Mouse (Mus musculus) splenic B cell, adult 2 months (primary cell): Measurements from ENCODE around the gene Olfr1290.

Experiments
- DNase-seq: peaks from one replicate; pipeline ENCODE4 v3.0.0-alpha.2; 2011; ENCODE audit warnings: low read depth, low spot score
- H3K27me3 ChIP-seq: 2 replicates; pipeline ENCODE4 v1.6.1; 2012; ENCODE audit warnings: mild to moderate bottlenecking, low read length, moderate library complexity, mixed read lengths; ENCODE audit not compliant: control insufficient read depth, poor library complexity, insufficient read depth, severe bottlenecking
- H3K36me3 ChIP-seq: 2 replicates; pipeline ENCODE4 v1.6.1; 2012; ENCODE audit warnings: mild to moderate bottlenecking, low read length, moderate library complexity, mixed read lengths; ENCODE audit not compliant: control insufficient read depth, poor library complexity, insufficient read depth, severe bottlenecking

Olfr1290 gene

DNA sequence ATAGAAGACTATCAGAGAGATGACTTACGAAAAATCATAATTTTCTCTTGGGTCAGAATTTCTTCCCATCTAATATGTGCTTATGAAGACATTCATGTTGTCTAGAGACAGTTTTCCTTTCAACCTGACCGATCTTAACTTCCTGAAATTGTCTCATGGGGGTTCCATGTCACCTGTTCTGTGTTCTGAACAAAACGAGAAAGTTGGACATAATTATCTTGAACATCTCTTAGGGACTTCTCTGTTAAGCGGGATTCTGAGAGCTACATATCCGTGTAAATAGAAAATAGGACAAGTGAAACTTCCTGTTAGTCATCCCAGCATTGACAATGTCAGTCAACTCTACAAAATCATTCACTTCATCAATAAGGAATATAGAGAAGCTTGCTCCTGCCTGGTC is at the start of gene Olfr1290:
TSS of gene Olfr1290 (minus strand) at position 101 of the 400 bp plus-strand sequence.
- Histone ChIP-seq H3K27me3 (no peaks in the 10 kb centered on the region), H3K36me3 (no peaks in the 10 kb centered on the region)
- no peak for DNase-seq

DNA sequence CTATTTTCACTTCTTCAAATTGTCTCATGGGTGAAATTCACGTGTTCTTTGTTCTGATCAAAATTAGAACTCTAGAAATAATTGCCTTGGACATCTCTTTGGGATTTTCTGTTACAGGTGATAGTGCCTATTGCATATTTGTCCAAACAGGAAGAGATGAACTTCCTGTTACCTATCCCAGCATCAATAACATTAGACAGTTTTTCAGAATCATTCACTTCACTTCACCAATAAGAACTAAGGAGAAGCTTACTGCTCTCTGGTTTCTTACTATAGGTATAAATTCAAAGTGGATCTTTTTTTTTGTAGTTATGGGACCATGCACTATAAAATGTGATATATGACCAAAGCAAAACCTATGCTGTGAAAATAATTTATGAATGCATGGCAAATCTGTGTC is 46.6 kb upstream of the Olfr1290 start, which contains the start of gene Olfr1294:
TSS of gene Olfr1294 (minus strand) at position 101 of the 400 bp plus-strand sequence.
- no peaks in the 10 kb centered on the region for H3K36me3 ChIP-seq
- DNase-seq = no peak
- H3K27me3 ChIP-seq = no peaks in the 10 kb centered on the region

DNA sequence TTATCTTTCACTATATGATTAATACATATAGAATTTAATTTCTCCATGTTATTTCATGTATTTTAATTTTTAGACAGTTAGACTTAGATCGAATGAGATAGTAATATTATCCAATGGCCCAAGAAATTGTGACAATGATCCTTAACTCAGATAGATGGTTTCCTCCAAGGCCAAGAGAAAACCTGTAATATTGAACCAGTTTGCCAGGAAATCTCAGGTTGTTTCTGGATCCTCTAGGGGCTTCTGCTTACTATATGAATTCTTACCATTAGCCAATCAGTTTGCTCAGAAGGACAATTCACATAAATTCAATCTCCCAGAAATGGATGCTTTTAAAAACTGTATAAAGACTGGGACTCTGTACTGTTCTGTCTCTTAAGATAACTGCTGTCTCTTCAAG is 31.3 kb upstream of the Olfr1290 start, which contains the start of gene Olfr1293-ps:
TSS of gene Olfr1293-ps (plus strand) at position 301 of the 400 bp plus-strand sequence.
- H3K36me3 ChIP-seq = no peaks in the 10 kb centered on the region
- DNase-seq = no peak
- no peaks in the 10 kb centered on the region for H3K27me3 ChIP-seq

DNA sequence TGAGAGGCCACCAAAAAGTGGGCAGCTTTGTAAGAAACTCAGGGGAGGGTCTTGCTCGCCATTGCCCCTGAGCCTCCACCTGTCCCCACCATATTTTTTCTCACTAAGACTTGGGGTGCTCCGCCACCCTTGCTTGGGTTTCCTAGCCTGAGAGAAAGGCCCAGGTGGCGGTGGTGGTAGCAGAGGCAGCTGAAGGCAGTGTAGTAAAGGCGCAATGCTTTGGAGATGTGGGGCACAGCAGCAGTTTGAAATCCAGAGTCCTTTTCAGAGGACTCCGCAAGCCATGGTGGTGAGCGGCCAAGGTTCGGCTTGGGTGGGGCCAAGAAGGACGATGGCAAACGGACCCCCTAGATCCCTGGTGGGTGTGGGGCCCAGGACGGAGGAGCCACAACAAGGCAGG is 23.8 kb upstream of the Olfr1290 start:
- H3K36me3 ChIP-seq = no peaks in the 10 kb centered on the region
- H3K27me3 ChIP-seq = no peaks in the 10 kb centered on the region
- DNase-seq = no peak

DNA sequence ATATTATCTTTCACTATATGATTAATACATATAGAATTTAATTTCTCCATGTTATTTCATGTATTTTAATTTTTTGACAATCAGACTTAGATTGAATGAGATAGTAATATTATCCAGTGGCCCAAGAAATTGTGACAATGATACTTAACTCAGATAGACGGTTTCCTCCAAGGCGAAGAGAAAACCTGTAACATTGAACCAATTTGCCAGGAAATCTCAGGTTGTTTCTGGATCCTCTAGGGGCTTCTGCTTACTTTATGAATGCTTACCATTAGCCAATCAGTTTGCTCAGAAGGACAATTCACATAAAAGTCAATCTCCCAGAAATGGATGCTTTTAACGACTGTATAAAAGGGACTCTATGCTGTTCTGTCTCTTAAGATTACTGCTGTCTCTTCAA is 3.3 kb upstream of the Olfr1290 start, which contains the start of gene Olfr1291-ps1:
TSS of gene Olfr1291-ps1 (plus strand) at position 301 of the 400 bp plus-strand sequence.
- H3K36me3 ChIP-seq = no peaks in the 10 kb centered on the region
- H3K27me3 ChIP-seq = no peaks in the 10 kb centered on the region
- DNase-seq = no peak

DNA sequence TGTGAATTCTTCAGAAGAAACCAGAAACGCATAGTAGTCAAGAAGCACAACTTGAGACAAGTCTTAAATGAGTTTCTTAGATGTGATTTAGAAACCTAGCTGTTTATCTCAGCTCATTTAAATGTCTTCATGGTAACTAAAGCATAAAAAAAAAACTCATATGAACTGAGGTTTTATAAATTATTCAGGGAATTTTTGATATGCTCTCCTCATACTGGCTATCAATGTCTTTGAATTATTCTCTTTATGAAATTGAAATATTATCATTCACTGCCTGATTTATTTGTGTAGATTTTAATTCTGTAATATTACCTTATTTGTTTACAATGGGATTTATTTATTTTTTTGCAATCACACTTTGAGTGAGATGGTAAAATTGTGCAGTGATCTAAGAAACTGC is 13.1 kb downstream of the Olfr1290 start, which contains the start of gene Olfr1289:
TSS of gene Olfr1289 (plus strand) at position 301 of the 400 bp plus-strand sequence.
- DNase-seq = no peak
- no peaks in the 10 kb centered on the region for H3K27me3 ChIP-seq
- H3K36me3 ChIP-seq = no peaks in the 10 kb centered on the region

DNA sequence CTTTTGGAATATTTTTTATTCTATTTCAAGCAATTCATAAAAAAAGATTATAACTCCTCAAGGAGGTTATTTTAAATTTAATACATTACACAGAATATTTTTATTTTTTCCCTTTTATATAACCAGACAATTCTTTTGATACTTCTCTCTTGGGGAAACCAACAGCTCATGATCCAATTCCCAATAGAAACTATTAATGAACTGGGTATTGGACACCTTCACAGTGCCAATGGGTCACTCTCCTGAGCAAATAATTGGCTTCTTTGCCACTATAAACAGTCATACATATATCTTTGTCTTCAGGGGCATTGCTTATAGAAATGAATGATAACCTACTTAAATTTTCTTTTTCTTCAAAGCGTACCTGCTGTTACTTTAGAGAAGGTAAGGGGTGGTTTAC is 19.8 kb downstream of the Olfr1290 start, which contains the start of gene Olfr1288:
TSS of gene Olfr1288 (plus strand) at position 301 of the 400 bp plus-strand sequence.
- Histone ChIP-seq H3K27me3 (no peaks in the 10 kb centered on the region), H3K36me3 (no peaks in the 10 kb centered on the region)
- no peak for DNase-seq

DNA sequence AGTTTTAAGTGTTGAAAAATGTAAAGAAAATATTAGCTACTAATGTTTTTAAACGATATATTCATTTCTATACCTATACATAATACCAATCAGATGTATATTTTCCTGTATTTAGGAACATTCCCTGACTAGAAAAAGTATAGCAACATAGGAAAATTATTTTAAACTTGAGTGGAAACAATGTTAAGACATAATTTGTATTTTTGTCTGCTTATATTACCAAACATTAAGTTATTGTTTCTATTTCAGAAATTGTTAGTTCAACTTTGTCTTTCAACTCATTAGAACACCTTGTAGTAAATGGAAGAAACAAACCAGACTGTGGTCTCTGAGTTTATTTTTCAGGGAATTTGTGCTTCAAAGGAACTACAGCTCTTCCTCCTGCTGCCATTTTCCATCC is 44.8 kb downstream of the Olfr1290 start, which contains the start of gene Olfr1287:
TSS of gene Olfr1287 (plus strand) at position 301 of the 400 bp plus-strand sequence.
- Histone ChIP-seq H3K36me3 (no peaks in the 10 kb centered on the region), H3K27me3 (no peaks in the 10 kb centered on the region)
- DNase-seq = no peak
